Mouse (Mus musculus) ES-E14 (cell line): ENCODE results near the gene Thop1. TPM values are rescaled to one million over a fixed set of nuclear protein-coding genes. Genes with fewer than 3 reads are reported as not detected.

Experiments used
- DNase-seq: peaks from one replicate; pipeline ENCODE4 v3.0.0-alpha.2; 2013; ENCODE audit warnings: low read depth, low spot score
- H3K27ac ChIP-seq: 2 replicates; pipeline ENCODE4 v1.5.1; 2012; ENCODE audit warnings: low read depth, mild to moderate bottlenecking, low read length, moderate library complexity, mixed read lengths; ENCODE audit not compliant: poor library complexity, insufficient read depth, severe bottlenecking
- H3K36me3 ChIP-seq: 2 replicates; pipeline ENCODE4 v1.6.1; 2012; ENCODE audit warnings: mild to moderate bottlenecking, low read length, moderate library complexity, mixed read lengths; ENCODE audit not compliant: control insufficient read depth, poor library complexity, insufficient read depth, severe bottlenecking
- H3K4me1 ChIP-seq, 2 experiments: fragments of 150-350 bp in 1 of 2; sonication (generic) in 1 of 2; 2 replicates each; pipeline ENCODE4 v1.6.1; 2012; ENCODE audit warnings: low read length in 2 of 2, mild to moderate bottlenecking in 1 of 2, mixed read lengths in 1 of 2; ENCODE audit not compliant: control insufficient read depth in 2 of 2, insufficient read depth in 2 of 2, poor library complexity in 1 of 2
- H3K4me3 ChIP-seq, 2 experiments: fragments of 150-350 bp in 1 of 2; sonication (generic) in 1 of 2; 2 replicates each; pipeline ENCODE4 v1.5.1; 2012; ENCODE audit warnings: low read length in 2 of 2, low read depth in 1 of 2, mild to moderate bottlenecking in 1 of 2, mixed read lengths in 1 of 2; ENCODE audit not compliant: insufficient read depth in 1 of 2, poor library complexity in 1 of 2, severe bottlenecking in 1 of 2
- H3K9ac ChIP-seq: 2 replicates; pipeline ENCODE4 v1.6.1; 2012; ENCODE audit warnings: low read depth, mild to moderate bottlenecking, low read length, mixed read lengths; ENCODE audit not compliant: poor library complexity, insufficient read depth, severe bottlenecking
- H3K9me3 ChIP-seq: fragments of 150-350 bp; sonication (generic); 2 replicates; pipeline ENCODE4 v1.6.1; 2012; ENCODE audit warnings: low read depth, mild to moderate bottlenecking, low read length; ENCODE audit not compliant: control insufficient read depth, insufficient read depth
- CHD2 ChIP-seq: IDR thresholded peaks from 2 replicates; pipeline ENCODE4 v1.6.1; 2014; ENCODE audit warnings: mild to moderate bottlenecking, low read depth, low read length, inconsistent platforms
- HCFC1 ChIP-seq: IDR thresholded peaks from 2 replicates; pipeline ENCODE4 v1.6.1; 2012; ENCODE audit warnings: low read length, inconsistent platforms, borderline replicate concordance; ENCODE audit not compliant: insufficient read depth
- MAFK ChIP-seq: IDR thresholded peaks from 2 replicates; pipeline ENCODE4 v1.6.1; 2014; ENCODE audit warnings: mild to moderate bottlenecking, low read depth, low read length, inconsistent platforms; ENCODE audit not compliant: insufficient read depth
- ZC3H11A ChIP-seq: IDR thresholded peaks from 2 replicates; pipeline ENCODE4 v1.6.1; 2012; ENCODE audit warnings: low read depth, mild to moderate bottlenecking, inconsistent platforms, low read length, borderline replicate concordance
- ZNF384 ChIP-seq: IDR thresholded peaks from 2 replicates; pipeline ENCODE4 v1.6.1; 2012; ENCODE audit warnings: low read depth, low read length, inconsistent platforms
- in situ Hi-C, 2 experiments: fragments of 600-800 bp; cut with MboI; formaldehyde crosslinking; loops; one replicate each; pipeline ENCODE4 v1.15.1; 2025; ENCODE audit warnings: low sequenced_read_pairs in 2 of 2, inconsistent platforms in 1 of 2; ENCODE audit not compliant: unreplicated experiment in 2 of 2
- total RNA-seq: library from RNA; depleted of rRNA; stranded (reverse); fragments of 300-350 nt; gene quantifications from 2 replicates; pipeline ENCODE4 v1.2.3, GENCODE M21; 2012

Gene Thop1
- total RNA-seq, 1 experiment: 155 TPM

GRCm38 (mm10) chr10:81090621-81091020 is 20.8 kb downstream of the Thop1 start:
- in situ Hi-C loops: no loop called here
- Histone ChIP-seq H3K4me3 (no peak overlapping the region), H3K9me3 (no peaks in the 10 kb centered on the region), H3K4me1 (peaks cover 0 to 15% of the 10 kb centered on the region in 2 experiments; a peak in 1 of 4 replicates), H3K9ac (no peak overlapping the region), H3K27ac (no peak overlapping the region), H3K36me3 (no peaks in the 10 kb centered on the region)
- DNase-seq: no peak
- TF ChIP-seq MAFK (no peak), CHD2 (no peak), HCFC1 (no peak), ZNF384 (no peak), ZC3H11A (no peak)

GRCm38 (mm10) chr10:81092465-81093250 is 22.8 kb downstream of the Thop1 start:
- Histone ChIP-seq H3K27ac (no peak overlapping the region), H3K9me3 (no peaks in the 10 kb centered on the region)
- DNase-seq: no peak

DNA sequence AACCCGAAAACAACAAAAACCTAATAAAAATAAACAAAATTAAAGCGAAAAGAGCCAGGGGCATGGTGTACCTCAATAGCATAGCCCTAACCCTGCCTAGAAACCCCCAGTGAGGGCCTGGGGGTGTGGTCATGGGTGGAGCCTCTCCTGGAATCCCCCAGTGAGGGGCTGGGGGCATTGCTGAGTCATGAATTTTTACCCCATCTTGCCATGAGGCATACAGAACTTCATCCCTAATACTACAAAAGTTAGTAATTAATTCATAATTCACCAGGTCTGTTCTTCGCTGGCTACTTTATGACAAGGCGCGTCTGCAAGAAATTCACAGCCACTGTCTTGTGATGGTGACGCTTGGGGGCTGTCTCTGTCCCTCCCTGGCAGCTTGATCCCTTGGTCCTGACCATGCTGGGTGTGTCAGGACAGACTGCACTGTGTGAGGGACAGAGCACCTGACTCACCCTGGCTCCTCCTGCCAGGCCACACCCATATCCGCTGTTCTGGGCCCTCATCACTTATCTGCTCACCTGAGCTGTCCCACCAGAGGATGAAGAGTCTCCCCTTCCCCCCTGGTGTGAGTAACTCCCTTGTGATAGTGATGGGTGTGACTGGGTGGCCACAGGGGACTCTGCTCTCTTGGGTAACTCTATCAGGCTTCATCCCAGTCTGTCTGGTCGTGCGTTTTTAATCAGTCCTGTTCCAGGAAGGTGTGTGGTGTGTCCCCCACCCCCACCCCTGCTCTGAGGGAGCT is 25.3 kb downstream of the Thop1 start:
- no peak for DNase-seq
- peak overlapping the region; percentile 21 to 28; a peak in 2 of 4 replicates for H3K4me3 ChIP-seq

More at GRCm38 (mm10) chr10:81092465-81093250, 22.8 kb downstream of the Thop1 start:
- no peak overlapping the region; a peak in 1 of 4 replicates for H3K4me3 ChIP-seq
- in situ Hi-C loops: no loop called here
- TF ChIP-seq ZNF384 (no peak), CHD2 (no peak), HCFC1 (no peak), MAFK (no peak), ZC3H11A (no peak)
- H3K4me1 ChIP-seq: peaks cover 3 to 17% of the 10 kb centered on the region in 2 experiments; a peak in 1 of 4 replicates
- H3K9ac ChIP-seq: no peak overlapping the region
- no peaks in the 10 kb centered on the region for H3K36me3 ChIP-seq

GRCm38 (mm10) chr10:81105565-81106112 is 35.8 kb downstream of the Thop1 start, which contains the start of gene Map2k2:
Gene Map2k2, plus strand, starts transcription at chr10:81105915.
- H3K27ac ChIP-seq: peak within 1 kb of the TSS; percentile 97
- in situ Hi-C loops: no loop called here
- peak; percentile 92 for DNase-seq
- peaks cover 0 to 13% of the 10 kb centered on the region in 2 experiments; a peak in 2 of 4 replicates for H3K4me1 ChIP-seq
- H3K9ac ChIP-seq: peak within 1 kb of the TSS; percentile 99
- no peaks in the 10 kb centered on the region for H3K9me3 ChIP-seq
- TF ChIP-seq HCFC1 (0 out of 2 replicates have a peak, but pooled peaks have one; percentile 19), ZNF384 (no peak), ZC3H11A (no peak), MAFK (peak; percentile 5; the same call in 1 of the 2 replicates), CHD2 (peak; percentile 92)
- peak within 1 kb of the TSS; percentile 76 to 91 for H3K4me3 ChIP-seq
- peaks cover 25% of the 10 kb centered on the region for H3K36me3 ChIP-seq

More for the DNA sequence above, 25.3 kb downstream of the Thop1 start:
- in situ Hi-C loops: no loop called here
- no peaks in the 10 kb centered on the region for H3K9me3 ChIP-seq
- H3K4me1 ChIP-seq: peaks cover 3 to 24% of the 10 kb centered on the region in 2 experiments; a peak in 2 of 4 replicates
- no peak overlapping the region for H3K9ac ChIP-seq
- TF ChIP-seq ZC3H11A (no peak), ZNF384 (no peak), HCFC1 (no peak), MAFK (peak; percentile 98), CHD2 (0 out of 2 replicates have a peak, but pooled peaks have one; percentile 23)
- no peak overlapping the region for H3K27ac ChIP-seq
- H3K36me3 ChIP-seq: no peaks in the 10 kb centered on the region
